Mouse (Mus musculus): ENCODE measurements around the gene Syt7. TPM values are rescaled to one million over a fixed set of nuclear protein-coding genes. Genes with fewer than 3 reads are reported as not detected.

Gene Syt7
- total RNA-seq, 2 experiments from 2014 or later: not detected

DNA sequence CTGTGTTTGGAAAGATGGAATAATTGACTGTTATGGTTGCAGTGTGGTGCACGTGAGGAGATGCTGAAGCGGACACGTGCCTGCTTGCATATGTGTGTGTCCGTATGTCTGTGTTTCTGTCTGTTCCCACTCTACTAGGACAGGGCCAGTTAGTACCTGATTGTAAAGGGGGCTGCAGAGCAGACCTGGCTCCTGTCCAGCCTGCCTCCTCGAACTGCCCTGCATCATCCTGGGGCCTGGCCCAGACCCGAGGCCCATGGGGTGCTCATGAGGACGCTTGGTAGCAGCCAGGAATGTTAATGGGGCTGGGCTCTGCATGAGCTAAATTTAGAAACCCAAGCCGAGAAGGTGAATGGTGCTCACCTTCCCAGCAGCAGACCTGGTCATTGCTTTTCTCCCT lies 28.0 kb downstream of the Syt7 start:
- no peak for ATAC-seq (replicated peaks; ENCODE audit: low FRiP score, poor library complexity, severe bottlenecking)

DNA sequence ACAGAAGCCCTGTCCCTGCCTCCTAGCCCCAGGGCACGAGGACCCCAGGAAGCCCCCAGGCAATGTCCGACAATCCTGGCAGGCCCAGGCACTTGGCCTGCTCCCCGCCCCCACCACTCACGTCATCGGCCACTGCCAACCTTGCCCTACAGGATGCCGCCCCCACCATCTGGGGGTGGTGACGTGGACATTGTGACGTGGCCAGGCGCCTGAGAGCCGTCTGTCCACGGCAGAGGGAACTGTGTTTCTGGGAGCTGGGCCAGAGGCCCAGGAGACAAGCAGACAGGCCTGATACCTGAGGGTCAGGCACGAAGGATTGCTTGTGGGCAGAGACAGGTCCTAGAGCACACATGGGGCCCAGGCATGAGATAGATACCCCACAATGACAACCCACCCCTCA lies 28.5 kb downstream of the Syt7 start:
- ATAC-seq (replicated peaks; ENCODE audit: low FRiP score, poor library complexity, severe bottlenecking): no peak

DNA sequence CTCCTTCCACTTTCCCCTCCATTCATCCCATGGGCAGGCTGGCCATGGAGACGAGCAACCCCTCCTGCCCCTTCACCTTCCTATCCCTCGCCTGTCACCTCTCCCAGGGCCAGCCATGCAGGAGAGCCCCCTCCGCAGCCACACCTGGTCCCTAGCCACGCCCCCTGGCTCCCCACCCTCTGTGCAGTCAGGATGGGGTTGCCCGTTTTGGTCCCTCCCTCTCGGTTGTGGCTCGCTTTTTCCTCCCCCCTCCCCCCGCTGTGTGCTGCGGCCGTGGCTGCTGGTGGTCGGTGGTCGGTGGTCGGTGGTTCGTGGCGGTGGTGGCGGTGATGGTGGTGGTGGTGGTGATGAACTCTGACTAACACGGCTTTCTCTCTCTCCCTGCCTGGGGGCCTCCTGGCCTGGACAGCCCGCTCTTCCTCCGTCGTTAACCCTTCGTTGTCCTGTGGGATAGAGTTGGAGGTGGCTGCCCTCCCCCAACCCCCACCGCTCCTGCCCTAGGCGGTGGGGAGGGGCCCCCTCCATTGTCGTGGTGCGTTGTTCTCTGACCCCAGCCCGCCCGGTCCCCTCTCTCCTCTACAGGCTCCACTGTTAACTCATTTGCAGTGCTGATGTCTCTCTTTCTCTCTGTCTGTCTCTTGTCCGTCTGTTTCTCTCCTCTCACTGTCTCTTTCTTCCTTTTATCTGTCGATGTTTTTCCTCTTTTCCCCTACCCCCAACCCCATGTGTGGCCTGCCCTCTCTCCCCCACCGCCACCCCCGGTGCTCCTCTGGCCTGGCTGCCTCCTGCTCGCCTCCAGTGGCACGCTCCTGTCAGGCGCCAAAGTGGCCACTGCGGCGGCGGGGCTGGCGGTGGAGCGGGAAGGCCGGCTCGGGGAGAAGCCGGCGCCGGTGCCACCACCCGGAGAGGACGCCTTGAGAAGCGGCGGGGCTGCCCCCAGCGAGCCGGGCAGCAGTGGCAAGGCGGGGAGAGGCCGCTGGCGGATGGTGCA lies 33.4 kb downstream of the Syt7 start:
- no peak for ATAC-seq (replicated peaks; ENCODE audit: low FRiP score, poor library complexity, severe bottlenecking)

DNA sequence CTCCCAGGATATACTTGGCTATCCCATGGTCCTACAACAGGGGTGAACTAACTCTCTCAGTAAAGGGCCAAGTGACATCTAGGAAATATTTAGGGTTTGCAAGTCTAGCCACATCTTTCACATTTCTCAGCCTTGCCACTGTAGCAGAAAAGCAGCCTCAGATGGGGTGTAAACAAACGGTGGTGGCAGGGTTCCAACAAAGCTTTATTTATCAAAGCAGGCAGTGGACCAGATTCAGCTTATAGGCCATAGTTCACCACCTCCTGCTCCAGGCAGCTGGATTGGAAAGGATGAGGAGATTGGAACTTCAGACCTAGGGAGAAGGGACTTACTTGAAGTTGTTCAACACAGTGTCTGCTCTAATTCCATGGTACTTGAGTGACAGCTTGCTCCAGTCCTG lies 35.9 kb downstream of the Syt7 start:
- no peak for ATAC-seq (replicated peaks; ENCODE audit: low FRiP score, poor library complexity, severe bottlenecking)

DNA sequence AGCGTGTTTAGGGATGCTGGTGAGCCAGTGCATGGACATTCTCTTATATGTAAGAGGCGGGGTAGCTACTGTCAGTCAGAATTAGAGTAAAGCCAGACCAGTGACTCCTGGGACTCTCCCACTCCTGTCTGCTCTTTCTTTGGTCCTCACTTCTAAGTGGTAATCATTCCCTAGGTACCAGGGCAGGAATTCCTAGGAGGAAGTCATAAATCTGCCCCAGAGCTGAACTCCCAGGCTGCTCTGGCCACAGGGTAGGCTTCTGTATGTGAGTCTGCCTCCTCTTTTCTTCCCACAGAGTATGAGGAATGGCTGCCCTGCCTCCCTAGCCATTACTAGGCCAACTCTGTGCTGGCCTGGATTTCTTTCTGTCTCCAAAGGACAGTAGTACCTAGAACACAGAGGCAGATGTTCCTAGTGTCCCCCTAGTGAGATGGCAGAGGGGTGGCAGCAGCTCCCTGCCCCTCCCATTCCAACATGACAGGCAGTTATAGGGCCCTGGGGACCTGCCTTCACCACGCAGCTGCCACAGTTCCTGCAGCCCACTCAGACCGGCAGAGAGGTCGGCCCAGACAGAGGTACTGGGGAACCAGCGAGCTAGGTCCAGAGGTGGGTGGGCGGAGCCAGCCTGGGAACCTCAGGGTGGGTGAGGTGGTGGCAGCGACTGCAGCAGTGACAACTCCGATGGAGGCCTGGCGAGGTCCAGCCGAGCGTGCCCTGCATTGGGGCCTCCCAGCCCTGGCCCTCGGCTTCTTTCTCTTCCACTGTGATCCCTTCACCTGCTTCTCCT lies 36.8 kb downstream of the Syt7 start:
- no peak for ATAC-seq (replicated peaks; ENCODE audit: low FRiP score, poor library complexity, severe bottlenecking)

DNA sequence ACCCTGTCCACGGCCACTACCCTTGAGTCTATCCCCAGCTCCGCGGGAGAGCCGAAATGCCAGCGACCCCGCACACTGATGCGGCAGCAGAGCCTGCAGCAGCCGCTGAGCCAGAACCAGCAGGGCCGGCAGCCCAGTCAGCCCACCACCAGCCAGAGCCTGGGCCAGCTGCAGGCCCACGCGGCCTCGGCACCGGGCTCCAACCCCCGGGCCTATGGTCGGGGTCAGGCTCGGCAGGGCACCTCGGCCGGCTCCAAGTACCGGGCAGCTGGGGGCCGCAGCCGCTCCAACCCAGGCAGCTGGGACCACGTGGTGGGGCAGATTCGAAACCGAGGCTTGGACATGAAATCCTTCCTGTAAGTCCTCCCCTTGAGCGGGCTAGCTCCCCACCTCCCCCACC lies 37.4 kb downstream of the Syt7 start:
- no peak for ATAC-seq (replicated peaks; ENCODE audit: low FRiP score, poor library complexity, severe bottlenecking)

DNA sequence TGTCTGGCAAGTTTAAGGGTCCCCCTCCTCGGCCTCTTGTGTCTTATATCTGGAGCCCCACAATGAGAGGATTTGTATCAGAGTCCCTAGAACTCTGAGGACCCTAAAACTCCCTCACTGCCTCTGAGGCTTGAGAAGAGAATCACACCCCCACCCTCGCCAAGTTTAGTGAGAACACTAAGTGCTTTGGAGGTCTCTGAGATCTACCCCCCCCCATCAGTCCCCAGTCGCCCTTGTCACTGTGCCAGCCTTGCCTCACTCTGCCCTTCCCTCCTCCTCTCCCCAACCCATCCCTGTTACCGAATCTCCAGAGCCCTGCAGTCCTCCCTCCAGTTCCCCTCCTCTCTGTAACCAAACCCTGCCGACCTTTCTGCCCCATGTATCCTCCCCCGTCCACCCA lies 37.9 kb downstream of the Syt7 start:
- ATAC-seq (replicated peaks; ENCODE audit: low FRiP score, poor library complexity, severe bottlenecking): no peak

DNA sequence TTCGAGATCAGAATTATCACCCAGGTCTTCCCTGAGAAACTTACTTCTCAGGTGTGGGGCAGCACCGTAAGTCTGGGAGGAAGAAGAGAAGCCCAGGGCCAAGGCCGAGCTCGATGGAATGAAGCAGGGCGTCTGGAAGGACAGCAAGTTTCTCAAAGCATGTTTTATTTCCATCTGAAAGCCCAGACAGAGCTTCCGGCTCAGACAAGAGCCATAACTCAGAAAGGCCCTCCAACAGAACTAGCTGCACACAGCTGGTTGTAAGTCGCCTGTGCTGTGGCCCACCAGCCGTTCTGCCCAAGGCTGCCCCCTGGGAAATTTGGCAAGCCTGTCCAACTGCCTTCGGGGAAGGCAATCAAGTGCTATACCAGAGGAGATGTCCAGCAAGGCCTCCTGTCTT lies 38.5 kb downstream of the Syt7 start:
- ATAC-seq (replicated peaks; ENCODE audit: low FRiP score, poor library complexity, severe bottlenecking): no peak

DNA sequence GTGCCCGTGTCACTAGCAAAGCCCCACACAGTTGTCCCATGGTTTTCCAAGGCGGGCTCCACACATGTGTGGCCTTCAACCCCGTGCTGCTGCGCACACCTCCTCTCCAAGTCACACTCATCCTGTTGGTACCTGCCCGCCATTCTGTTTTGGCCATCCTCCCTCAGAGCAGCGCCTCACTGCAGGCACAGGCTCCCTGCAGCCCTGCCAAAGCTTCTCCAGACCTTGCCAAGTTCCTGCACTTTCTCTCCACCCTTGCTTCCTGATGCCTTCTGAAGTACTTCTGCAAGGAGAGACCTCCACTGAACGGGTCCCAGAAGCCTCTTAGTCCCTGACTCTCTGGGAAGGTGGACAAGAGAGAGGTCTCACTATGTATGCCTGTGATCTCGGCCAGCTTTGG lies 40.5 kb downstream of the Syt7 start:
- no peak for ATAC-seq (replicated peaks; ENCODE audit: low FRiP score, poor library complexity, severe bottlenecking)

DNA sequence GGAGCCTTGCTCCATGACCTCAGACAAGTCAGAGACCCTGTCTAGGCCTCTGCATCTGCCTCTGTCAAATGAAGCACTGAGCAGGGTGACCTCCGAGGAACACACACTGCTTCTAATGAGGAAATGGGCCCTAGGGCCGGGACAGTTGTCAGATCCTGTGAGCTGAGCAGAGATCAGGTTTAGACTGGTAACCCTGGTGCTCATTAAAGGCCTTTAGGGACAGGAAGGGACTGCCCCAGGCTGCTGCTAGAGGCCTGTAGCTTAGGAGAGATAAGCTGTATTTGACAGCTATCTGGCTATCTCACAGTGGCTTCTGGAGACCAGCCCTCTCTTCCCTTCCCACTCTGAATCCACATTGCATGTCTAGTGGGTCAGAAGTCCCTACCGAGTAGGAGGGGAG lies 42.5 kb downstream of the Syt7 start:
- no peak for ATAC-seq (replicated peaks; ENCODE audit: low FRiP score, poor library complexity, severe bottlenecking)

DNA sequence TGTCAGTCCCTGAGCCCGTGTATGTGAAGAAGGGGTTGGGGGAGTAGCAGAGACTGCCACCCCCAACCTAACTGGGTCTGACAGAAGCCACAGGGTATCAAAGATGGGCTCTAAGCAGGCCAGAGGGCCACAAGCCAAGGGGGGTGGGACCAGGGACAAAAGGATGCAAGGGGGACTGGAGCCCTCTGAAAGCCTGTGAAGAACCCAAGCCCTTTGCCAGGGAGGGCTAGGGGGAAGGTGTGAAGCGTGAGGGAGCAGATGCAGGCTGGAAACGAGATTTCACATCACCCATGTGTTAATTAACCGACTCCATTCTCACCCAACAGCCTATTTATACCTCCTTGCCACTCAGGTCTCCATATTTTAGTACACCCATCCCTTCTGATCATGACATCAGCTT lies 43.0 kb downstream of the Syt7 start:
- ATAC-seq (replicated peaks; ENCODE audit: low FRiP score, poor library complexity, severe bottlenecking): no peak

DNA sequence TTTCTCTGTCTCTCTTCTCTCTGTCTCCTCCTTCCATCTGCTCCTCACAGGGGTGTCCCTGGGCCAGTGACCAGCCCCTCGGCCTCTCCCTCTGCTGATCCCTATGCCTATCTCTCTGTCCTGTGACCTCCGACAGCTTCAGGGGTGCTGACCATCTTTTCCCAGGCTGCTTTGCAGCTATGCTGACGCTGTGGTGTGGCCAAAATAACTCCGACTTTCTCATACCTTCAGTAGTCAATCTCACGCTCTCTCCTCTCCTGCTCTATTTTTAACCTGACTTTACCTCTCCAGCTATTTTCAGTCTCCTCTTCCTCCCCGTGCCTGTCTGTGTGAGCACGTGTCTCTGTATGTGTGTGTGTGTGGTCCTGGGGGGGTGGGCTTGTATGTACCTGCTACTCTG lies 44.3 kb downstream of the Syt7 start:
- ATAC-seq (replicated peaks; ENCODE audit: low FRiP score, poor library complexity, severe bottlenecking): no peak

DNA sequence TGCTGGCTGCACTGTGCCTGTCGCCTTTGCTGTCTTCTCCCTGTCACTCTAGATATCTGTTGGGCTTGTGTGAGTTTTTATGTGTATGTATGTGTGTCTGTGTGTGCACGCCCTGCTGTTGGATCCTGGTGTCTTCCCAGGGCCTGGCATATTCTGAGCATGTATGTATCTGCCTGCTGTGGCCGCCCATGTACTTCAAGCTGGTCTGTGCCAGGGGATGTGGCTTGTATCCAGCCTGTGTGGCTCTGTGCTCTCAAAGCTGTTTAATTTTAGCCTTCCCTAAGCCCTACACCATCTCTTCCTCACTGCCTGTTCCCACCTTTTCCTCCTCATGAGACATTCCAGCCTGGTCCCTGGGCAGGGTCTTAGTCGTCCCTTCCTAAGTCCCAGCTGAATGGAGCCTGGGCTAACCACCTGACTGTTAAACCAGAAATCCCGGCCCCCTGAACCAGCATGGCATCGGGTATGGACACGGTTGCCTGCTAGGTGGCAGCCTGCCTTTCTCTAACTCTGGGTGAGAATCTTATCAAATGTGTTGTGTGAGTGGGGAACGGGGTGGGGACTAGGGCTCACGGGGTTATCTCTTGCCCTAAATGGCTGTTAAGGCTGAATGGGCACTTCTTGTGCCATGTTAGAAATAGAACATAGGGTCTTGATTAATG lies 45.1 kb downstream of the Syt7 start:
- no peak for ATAC-seq (replicated peaks; ENCODE audit: low FRiP score, poor library complexity, severe bottlenecking)

DNA sequence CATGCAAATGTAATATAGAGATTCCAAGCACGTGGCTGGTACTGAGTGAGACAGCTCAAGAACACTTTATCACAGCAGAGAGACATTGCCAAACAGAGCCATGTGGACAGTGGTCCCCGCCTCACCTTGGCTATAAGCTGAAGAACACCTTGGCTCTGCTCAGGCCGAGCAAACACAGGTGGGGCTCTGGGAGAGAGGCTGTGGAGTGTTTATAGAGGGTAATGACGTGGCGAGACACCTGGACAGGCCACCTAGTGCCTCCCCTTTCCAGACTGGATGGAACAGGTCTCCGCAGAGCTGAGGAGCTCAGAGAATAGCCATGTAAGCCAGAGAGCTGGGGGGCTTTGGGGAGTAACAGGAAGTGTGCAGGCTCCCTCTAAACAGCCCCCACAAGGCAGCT lies 46.0 kb downstream of the Syt7 start:
- no peak for ATAC-seq (replicated peaks; ENCODE audit: low FRiP score, poor library complexity, severe bottlenecking)

DNA sequence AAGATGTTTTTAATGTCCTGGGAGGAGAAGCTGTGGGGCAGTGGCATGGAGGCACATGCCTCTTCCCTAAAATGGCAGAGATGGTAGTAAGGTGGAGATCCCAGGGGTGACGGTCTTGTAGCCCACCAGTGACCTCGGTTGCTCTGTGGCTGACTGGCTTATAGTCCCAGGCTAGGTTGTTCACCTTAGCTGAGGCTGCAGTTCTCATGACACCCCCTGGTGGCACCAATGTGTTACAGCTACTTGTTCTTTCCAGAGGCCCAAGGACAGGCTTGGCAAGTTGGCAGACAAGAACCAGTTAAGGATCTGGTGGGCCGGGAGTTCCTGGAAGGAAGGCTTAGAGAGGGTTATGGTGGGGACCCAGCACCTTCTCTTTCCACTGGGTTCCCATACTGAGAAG lies 47.0 kb downstream of the Syt7 start:
- no peak; the same call in 1 of the 2 replicates for ATAC-seq (replicated peaks; ENCODE audit: low FRiP score, poor library complexity, severe bottlenecking)

DNA sequence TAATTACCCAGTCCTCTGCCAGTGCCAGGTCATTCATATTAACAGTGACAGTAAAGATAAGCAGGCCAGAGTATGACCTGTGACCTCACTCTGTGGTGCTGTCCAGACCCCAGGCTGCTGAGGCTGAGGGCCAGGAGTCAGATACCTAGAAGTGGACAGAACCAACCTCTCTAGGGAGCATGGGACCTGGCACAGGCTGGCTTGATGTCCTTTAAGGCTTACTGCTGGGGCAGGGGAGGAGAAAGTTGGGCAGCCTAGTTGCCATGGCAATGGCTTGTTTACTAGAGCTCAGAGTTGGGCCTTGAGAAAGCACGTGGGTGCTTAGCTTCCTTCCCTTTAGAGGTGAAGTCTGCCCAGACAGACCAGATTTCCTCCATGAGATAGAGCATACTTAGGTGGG lies 47.8 kb downstream of the Syt7 start:
- ATAC-seq (replicated peaks; ENCODE audit: low FRiP score, poor library complexity, severe bottlenecking): no peak

DNA sequence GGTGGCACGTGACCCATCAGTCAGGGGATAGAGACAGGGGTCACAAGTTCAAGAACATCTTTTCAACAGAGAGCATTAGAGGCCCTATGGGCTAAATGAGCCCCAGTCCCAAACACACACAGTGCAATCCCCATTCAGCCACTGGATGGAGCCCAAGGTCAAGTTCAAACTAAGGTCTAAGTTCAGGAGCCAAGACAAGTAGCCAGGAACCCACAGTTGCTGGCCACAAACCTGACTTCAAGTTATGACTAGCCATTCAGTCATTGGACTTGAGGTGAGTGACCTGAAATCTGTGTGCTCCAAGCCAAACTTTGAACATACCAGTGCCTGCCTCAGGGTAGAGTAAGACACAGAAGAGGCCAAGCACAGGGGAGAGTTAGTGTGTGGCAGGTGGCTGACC lies 48.6 kb downstream of the Syt7 start:
- no peak for ATAC-seq (replicated peaks; ENCODE audit: low FRiP score, poor library complexity, severe bottlenecking)

DNA sequence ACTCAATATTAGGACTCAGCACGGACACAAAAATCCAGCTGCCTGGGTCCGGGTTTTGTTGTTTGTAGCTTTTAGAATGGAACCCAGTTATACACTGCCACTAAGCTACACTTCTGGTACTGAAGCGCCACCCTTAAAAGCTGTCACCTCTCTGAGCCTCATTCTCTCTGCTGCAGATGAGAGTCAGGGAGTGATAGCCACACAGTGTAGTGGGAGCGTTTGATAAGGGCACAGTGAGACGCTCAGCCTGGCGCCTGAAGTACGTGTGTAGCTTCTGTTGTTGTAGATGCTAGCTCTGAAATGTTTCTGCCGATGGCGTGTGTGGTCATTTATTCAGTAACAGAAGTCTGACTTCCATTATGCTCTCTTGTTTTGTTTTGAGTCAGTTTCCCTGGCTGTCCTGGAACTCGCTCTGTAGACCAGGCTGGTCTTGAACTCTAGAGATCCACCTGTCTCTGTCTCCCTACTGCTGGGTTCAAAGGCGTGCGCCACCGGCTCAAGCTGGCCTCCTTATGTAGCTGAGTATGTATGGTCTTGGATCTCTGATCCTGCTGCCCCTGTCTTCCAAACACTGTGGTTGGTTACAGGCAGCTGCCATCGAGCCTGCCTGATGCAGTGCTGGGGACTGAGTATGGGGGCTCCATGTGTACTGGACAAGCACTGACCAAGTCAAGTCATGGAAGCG lies 55.9 kb downstream of the Syt7 start:
- peak; percentile 80 for ATAC-seq (replicated peaks; ENCODE audit: low FRiP score, poor library complexity, severe bottlenecking)

DNA sequence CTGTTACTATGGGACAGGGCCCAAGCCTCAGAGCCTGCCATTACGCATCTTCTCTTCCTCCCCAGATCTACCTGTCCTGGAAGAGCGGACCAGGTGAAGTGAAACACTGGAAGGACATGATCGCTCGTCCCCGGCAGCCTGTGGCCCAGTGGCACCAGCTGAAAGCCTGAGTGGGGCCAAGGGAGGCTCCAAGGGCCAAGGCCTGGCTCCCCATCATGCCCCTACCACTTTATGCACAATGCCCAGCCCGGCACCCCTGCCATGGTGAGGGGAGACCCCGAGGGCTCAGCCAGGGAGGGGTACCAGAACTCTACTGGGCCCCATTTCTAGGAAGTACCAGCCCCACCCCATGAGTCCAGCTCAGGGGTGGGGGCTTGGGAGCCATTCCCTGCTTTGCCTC lies 59.4 kb downstream of the Syt7 start:
- ATAC-seq (replicated peaks; ENCODE audit: low FRiP score, poor library complexity, severe bottlenecking): no peak

DNA sequence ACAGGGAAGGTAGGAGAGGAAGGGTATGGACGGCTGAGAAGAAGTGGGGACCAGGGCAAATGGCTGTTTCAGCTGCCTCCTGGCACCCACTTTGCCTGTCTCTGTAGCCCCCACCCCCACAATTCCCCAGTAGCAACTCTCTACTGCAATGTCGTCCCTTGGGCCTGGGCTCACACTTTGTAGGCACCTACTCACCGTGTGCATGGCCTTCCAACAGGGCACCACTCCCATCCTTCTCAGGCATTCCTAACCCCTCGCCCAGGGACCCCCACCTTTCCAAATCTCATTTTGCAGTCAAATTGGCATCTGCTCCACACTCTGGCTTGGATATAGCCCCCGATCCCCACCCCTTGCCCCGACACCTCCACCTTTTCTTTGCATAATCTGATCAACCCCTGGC lies 60.3 kb downstream of the Syt7 start:
- no peak for ATAC-seq (replicated peaks; ENCODE audit: low FRiP score, poor library complexity, severe bottlenecking)

Data from erythroid progenitor cell, adult 5-6 weeks (primary cell).